Mouse (Mus musculus) lung, embryonic 14.5 days (tissue): Measurements from ENCODE around the gene Poln. TPM values are rescaled to one million over a fixed set of nuclear protein-coding genes. Genes with fewer than 3 reads are reported as not detected.
A peak's percentile ranks its signal among the peaks of the same experiment; 100 is the strongest.

Experiments
- ATAC-seq: fragments of 200-750 bp; cut with Nextera tagmentation; 2 replicates; pipeline ENCODE4 v1.8.0; 2017; ENCODE audit warnings: mild to moderate bottlenecking, moderate TSS enrichment, moderate library complexity; ENCODE audit not compliant: insufficient read depth
- DNase-seq: peaks from one replicate; pipeline ENCODE4 v3.0.0-alpha.2; 2015
- H3K27ac ChIP-seq: fragments of 300-500 bp; sonication (generic); 2 replicates; pipeline ENCODE4 v1.5.1; 2014; ENCODE audit warnings: low read depth, mild to moderate bottlenecking, moderate library complexity
- H3K27me3 ChIP-seq: fragments of 300-500 bp; sonication (generic); 2 replicates; pipeline ENCODE4 v1.6.1; 2014; ENCODE audit warnings: low read length, control low read depth; ENCODE audit not compliant: insufficient read depth
- H3K36me3 ChIP-seq: fragments of 300-500 bp; sonication (generic); 2 replicates; pipeline ENCODE4 v1.6.1; 2014; ENCODE audit warnings: control low read depth; ENCODE audit not compliant: insufficient read depth
- H3K4me1 ChIP-seq: fragments of 300-500 bp; sonication (generic); 2 replicates; pipeline ENCODE4 v1.6.1; 2014; ENCODE audit warnings: antibody characterized with exemption, control low read depth; ENCODE audit not compliant: insufficient read depth
- H3K4me2 ChIP-seq: fragments of 300-500 bp; sonication (generic); 2 replicates; pipeline ENCODE4 v1.6.1; 2014; ENCODE audit warnings: mild to moderate bottlenecking
- H3K4me3 ChIP-seq: fragments of 300-500 bp; sonication (generic); 2 replicates; pipeline ENCODE4 v1.5.1; 2014; ENCODE audit warnings: low read depth, low read length
- H3K9ac ChIP-seq: fragments of 300-500 bp; sonication (generic); 2 replicates; pipeline ENCODE4 v1.6.1; 2014
- H3K9me3 ChIP-seq: fragments of 300-500 bp; sonication (generic); 2 replicates; pipeline ENCODE4 v1.6.1; 2016; ENCODE audit warnings: low read depth, low read length, control low read depth
- CTCF ChIP-seq: IDR thresholded peaks from 2 replicates; pipeline ENCODE4 v1.5.1; 2016; ENCODE audit warnings: antibody characterized with exemption, low read depth
- WGBS: fragments of 180-500 bp; shearing (Covaris S2); extraction: QIAGEN DNeasy Blood & Tissue Kit; methylation state at CpG from one replicate; pipeline ENCODE4 v1.1.7; 2014; 5-methylcytosine and 5-hydroxymethylcytosine counted together
- polyA plus RNA-seq: library from polyadenylated mRNA; unstranded; fragments of >200 nt; fragmentation: Nextera tagmentation; extraction: Ambion mirVana; gene quantifications from 2 replicates; pipeline ENCODE4 v1.2.1, GENCODE M21; 2014

Poln gene
- polyA plus RNA-seq, 1 experiment from 2014 or later: 1.2 TPM

GRCm38 (mm10) chr5:34186961-34187391 is 17.7 kb upstream of the Poln start:
- TF ChIP-seq CTCF: no peak
- Histone ChIP-seq H3K4me1 (peaks cover 12% of the 10 kb centered on the region; the same call in 1 of the 2 replicates), H3K27ac (peak overlapping the region; percentile 95), H3K9ac (peak overlapping the region; percentile 77), H3K4me2 (peak overlapping the region; percentile 77), H3K27me3 (no peaks in the 10 kb centered on the region), H3K36me3 (0 out of 2 replicates have a peak, but pooled peaks cover 25% of the 10 kb centered on the region), H3K4me3 (peak overlapping the region; percentile 93), H3K9me3 (no peaks in the 10 kb centered on the region)
- DNase-seq (peak; percentile 72), ATAC-seq (peak; percentile 21)
- WGBS: 1% methylated on average over 43 of the region's 46 CpGs

GRCm38 (mm10) chr5:34186391-34186790 is 17.1 kb upstream of the Poln start:
- peak overlapping the region; percentile 95; the same call in 1 of the 2 replicates for H3K27ac ChIP-seq
- H3K4me2 ChIP-seq: peak overlapping the region; percentile 77
- TF ChIP-seq CTCF: no peak
- H3K4me3 ChIP-seq: peak overlapping the region; percentile 93
- peaks cover 12% of the 10 kb centered on the region; the same call in 1 of the 2 replicates for H3K4me1 ChIP-seq
- 48% methylated on average over 2 of the region's 2 CpGs for WGBS
- H3K9ac ChIP-seq: peak overlapping the region; percentile 77
- ATAC-seq (no peak), DNase-seq (no peak)
- H3K9me3 ChIP-seq: no peaks in the 10 kb centered on the region
- H3K36me3 ChIP-seq: peaks cover 31% of the 10 kb centered on the region
- H3K27me3 ChIP-seq: no peaks in the 10 kb centered on the region

DNA sequence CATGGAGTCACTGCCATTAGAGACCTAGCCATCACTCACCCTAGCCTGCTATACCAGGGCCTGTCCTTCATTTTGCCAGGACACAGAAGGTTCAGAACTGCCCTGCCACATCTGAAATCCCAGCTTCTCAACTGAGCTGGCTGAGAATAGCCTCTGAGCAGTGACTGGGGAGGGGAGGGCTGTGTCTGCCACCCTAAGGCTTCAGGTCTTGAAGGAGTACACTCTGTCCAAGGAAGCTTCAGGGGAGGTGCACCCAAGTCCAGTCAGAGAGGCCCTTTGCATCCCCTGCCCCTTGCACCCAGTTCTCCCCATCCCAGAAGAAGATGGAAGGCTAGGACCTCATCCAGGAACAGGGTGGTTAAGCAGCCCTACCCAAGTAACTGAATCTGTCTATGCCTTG is 16.5 kb upstream of the Poln start:
- Histone ChIP-seq H3K27ac (no peak overlapping the region), H3K4me2 (peak overlapping the region; percentile 77), H3K4me3 (peak overlapping the region; percentile 93), H3K27me3 (no peaks in the 10 kb centered on the region), H3K9ac (peak overlapping the region; percentile 77), H3K36me3 (peaks cover 37% of the 10 kb centered on the region), H3K4me1 (peaks cover 12% of the 10 kb centered on the region; the same call in 1 of the 2 replicates), H3K9me3 (no peaks in the 10 kb centered on the region)
- ATAC-seq (no peak), DNase-seq (no peak)
- no peak for TF ChIP-seq CTCF

DNA sequence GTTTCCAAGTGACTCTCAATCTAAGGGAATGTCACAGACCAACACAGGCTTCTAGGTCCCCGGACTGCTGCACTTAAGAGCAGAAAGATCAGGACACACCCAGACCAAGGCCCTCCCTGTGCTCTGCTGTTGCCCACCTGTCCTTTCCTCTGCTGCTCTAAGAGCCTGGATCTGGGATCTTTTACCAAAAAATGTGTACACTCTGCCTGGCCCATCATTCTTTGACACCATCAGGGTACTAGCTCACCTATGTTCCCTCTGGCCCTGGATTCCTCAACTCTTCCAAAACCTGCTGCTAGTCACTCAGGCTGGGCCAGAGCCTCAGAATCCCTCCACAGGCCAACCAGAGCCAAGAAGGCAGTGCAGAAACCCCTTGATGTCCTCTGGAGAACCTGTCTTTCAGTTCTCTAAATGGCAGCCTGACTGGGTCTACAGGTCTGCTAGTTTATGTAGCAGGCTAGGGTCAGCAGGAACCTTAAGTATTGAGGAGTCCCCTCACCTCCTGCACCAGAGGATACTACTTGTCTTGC is 15.9 kb upstream of the Poln start:
- H3K4me1 ChIP-seq: peaks cover 12% of the 10 kb centered on the region; the same call in 1 of the 2 replicates

GRCm38 (mm10) chr5:34183976-34184375 is 14.7 kb upstream of the Poln start:
- no peaks in the 10 kb centered on the region for H3K9me3 ChIP-seq
- peaks cover 9% of the 10 kb centered on the region; the same call in 1 of the 2 replicates for H3K4me1 ChIP-seq
- 87% methylated on average over 3 of the region's 3 CpGs for WGBS
- H3K4me3 ChIP-seq: no peak overlapping the region
- no peak overlapping the region for H3K9ac ChIP-seq
- H3K36me3 ChIP-seq: peaks cover 47% of the 10 kb centered on the region
- no peak for ATAC-seq
- H3K27me3 ChIP-seq: no peaks in the 10 kb centered on the region
- H3K27ac ChIP-seq: no peak overlapping the region
- TF ChIP-seq CTCF: no peak
- DNase-seq: no peak
- no peak overlapping the region for H3K4me2 ChIP-seq

More for the DNA sequence above, 15.9 kb upstream of the Poln start:
- no peak for ATAC-seq
- peak overlapping the region; percentile 77 for H3K4me2 ChIP-seq
- peaks cover 42% of the 10 kb centered on the region for H3K36me3 ChIP-seq
- H3K9me3 ChIP-seq: no peaks in the 10 kb centered on the region
- TF ChIP-seq CTCF: no peak
- no peak overlapping the region for H3K27ac ChIP-seq
- 67% methylated on average over 1 of the region's 1 CpGs for WGBS
- DNase-seq: no peak
- no peak overlapping the region for H3K9ac ChIP-seq
- no peaks in the 10 kb centered on the region for H3K27me3 ChIP-seq
- H3K4me3 ChIP-seq: no peak overlapping the region

- ATAC-seq (no peak), DNase-seq (peak; percentile 33)
- Histone ChIP-seq H3K27ac (no peak overlapping the region), H3K9me3 (no peaks in the 10 kb centered on the region), H3K4me3 (no peak overlapping the region), H3K36me3 (peaks cover 54% of the 10 kb centered on the region), H3K9ac (no peak overlapping the region), H3K27me3 (no peaks in the 10 kb centered on the region), H3K4me2 (no peak overlapping the region), H3K4me1 (peaks cover 6% of the 10 kb centered on the region; the same call in 1 of the 2 replicates)
- no peak for TF ChIP-seq CTCF
- 83% methylated on average over 5 of the region's 5 CpGs for WGBS
Observed at GRCm38 (mm10) chr5:34183156-34183880, 14.1 kb upstream of the Poln start.

DNA sequence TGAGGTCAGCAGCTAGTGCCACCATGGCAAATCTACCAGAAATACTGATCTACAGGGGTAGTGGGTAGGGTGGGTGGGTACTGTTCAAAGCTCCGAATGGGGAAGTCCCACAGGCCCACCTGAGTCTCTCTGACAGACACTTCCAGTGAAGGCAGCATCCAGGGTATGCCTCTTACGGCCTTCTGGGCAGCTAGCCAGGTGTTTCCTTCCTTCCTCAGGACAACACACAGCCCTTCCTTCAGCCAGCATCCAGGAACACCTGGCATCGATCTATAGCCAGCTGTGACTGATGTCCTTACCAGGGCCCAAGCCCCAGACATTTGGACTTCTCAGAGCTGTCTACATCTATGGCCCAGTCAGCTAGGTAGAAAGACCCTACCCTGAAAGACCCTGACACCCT is 13.2 kb upstream of the Poln start:
- 75% methylated on average over 3 of the region's 3 CpGs for WGBS
- peaks cover 6% of the 10 kb centered on the region; the same call in 1 of the 2 replicates for H3K4me1 ChIP-seq
- H3K36me3 ChIP-seq: peaks cover 61% of the 10 kb centered on the region
- no peak for ATAC-seq
- H3K27ac ChIP-seq: no peak overlapping the region
- H3K27me3 ChIP-seq: no peaks in the 10 kb centered on the region
- no peak overlapping the region for H3K4me3 ChIP-seq
- DNase-seq: peak; percentile 19
- H3K4me2 ChIP-seq: no peak overlapping the region
- no peak for TF ChIP-seq CTCF
- no peaks in the 10 kb centered on the region for H3K9me3 ChIP-seq
- H3K9ac ChIP-seq: no peak overlapping the region
